Mouse (Mus musculus) thymus, postnatal 0 days (tissue): ENCODE results near the gene Bsx. TPM values are rescaled to one million over a fixed set of nuclear protein-coding genes. Genes with fewer than 3 reads are reported as not detected.

Experiments
- DNase-seq: peaks from one replicate; pipeline ENCODE4 v3.0.0-alpha.2; 2015; ENCODE audit warnings: low spot score
- polyA plus RNA-seq: library from polyadenylated mRNA; unstranded; fragments of >200 nt; fragmentation: Nextera tagmentation; extraction: Ambion mirVana; gene quantifications from 2 replicates; pipeline ENCODE4 v1.2.1, GENCODE M21; 2015

The Bsx gene
- polyA plus RNA-seq, 1 experiment from 2014 or later, result not detected

GRCm38 (mm10) chr9:40889389-40889788, 15.5 kb downstream of the Bsx start:
- no peak for DNase-seq

DNA sequence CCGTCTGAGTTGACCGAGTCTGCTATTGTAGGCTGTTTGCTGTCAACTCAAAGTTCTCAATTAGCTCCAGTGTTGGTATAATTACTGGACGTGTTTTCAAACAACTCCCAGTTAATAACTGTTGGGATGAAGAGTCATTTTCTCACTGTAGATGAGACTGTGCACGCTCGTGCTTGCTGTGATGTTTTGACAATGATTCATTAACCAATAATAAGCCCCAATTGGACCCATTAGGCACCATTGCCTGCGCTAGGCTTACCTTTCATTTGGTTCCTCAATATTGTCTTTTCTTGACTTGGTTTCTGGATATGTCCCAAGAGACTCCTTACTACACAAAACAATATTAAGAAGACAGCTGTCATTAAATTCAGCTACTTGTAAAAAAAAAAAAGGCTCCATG, 18.5 kb downstream of the Bsx start:
- DNase-seq, result no peak

DNA sequence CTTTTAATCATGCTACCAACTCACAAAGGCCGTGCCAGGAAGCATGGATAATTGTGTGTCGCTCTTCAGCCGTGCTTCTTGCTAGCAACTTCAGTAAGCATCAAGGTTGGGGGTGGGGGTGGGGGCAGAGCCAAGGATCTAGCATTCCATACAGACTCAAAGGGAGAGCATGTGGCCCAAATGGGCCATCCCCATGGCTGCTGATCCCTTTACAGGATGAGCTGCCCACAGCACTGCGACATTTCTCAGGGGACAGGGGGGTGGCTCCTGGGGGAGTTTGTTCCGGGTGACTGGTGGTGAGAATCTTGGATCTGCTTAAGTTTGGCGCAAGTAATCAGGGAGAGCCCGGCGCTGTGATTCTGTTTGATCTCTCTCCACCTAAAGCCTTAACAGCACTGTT, 33.5 kb downstream of the Bsx start:
- no peak for DNase-seq

DNA sequence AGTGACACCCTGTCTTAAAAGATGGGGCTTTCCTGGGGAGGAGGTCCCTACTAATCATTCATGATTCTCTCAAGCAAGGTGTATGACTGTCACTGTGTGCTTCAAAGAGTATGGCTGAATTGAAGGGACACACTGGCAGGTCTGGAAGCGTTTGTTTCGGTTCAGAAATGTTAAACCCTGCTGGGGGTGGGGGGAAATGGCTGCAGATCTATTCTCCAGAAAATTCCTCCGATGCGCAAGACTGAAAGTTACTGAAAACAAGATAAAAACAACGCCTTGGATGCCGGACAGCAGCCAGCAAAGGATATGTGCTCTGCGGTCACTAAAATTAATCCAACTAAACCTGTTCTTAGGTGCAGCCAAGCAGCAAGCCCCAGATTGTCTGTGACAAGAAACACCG, 34.5 kb downstream of the Bsx start:
- no peak for DNase-seq

DNA sequence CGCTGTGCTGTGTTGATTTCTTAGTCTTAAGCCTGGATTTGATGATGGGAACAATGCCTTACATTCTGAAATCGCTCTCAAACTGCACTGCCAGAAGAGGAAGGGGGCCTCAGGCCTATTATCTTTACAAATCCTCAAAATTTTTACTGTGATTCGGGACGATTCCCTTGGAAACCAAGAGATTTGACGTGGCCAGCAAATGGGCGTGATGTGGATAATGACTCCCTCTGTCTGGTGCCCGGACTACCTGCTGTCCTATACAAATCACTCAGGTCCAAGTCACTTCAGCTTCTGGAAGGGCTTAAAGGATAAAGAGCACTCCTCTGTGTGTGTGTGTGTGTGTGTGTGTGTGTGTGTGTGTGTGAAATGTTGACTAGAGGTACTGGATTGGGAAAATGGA, 35.0 kb downstream of the Bsx start:
- DNase-seq, result no peak

DNA sequence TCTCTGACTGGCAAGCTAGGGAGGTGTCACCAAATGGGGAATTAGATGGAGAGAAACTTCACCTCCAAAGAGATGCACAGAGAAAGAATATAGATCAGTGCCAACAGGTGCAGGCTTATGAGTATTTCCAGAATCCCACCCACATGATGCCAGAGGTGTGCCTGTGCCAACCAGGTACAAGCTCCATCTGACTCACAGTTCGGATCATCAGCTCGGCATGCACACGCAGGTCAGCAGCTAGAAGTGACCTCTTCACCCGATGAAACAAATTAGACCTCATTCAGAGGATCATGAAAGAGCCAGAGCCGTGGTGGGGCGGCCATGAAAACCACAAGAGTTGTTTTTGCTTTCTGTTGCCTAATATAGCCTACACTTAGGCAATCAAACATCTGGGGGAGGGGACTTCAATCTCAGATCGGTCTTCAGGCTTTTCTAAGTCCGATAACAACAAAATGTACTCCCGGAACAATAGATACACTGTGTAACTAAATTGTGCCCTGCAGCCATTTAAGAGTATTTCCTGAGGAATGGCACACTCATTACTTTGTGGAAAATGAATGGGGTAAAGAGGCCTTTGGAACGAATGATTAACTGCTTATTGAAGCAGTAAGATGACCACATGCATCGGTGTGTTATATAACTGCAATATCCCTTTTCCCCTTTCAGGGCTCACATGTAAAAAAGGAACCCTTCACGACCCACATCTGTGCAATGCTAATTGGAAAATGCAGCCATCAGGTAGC, 44.1 kb downstream of the Bsx start:
- DNase-seq, result no peak

DNA sequence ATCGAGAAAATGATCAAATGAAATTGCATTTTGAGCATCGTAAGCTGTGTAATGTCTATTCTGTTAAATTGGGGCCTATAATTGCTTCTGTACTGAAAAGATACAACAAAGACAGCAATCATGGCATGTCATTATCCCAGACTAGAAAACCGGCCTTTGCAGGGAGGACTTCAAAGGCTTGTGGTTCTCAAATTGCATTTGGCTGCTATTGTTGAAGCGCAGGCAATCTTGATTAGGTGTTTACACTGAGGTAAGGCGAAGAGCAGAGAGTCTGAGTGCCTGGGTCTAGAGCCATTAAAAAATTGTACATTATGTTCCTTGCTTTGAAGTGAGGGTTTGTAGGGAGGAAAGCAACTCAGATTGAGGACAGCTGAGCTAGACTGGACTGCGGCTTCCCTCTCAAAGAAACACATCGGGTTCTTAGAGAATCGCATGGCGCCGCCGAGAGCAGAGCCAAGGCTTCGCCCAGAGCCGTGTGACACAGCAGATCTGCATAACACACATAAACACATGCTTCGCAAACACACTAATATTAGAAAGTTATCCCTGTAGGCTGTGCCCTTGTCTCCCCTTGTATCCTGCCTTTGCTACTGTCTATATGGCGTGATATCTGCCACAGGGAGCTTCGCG, 53.5 kb downstream of the Bsx start:
- no peak for DNase-seq

Other genes with a start within 250 kb of the Bsx start
- not detected in 2 replicates for gene Gm21915, start 203.5 kb upstream of the Bsx start, polyA plus RNA-seq
- 0.74 and 0.75 TPM in 2 replicates for gene Clmp, start 188.2 kb upstream of the Bsx start, polyA plus RNA-seq
- 1,839 and 2,551 TPM in 2 replicates for gene Hspa8, start 73.1 kb upstream of the Bsx start, polyA plus RNA-seq
- gene Jhy, start 90.0 kb downstream of the Bsx start, polyA plus RNA-seq, result 0.18 and 0.20 TPM in 2 replicates
- 0.72 and 0.75 TPM in 2 replicates for gene Crtam, start 130.5 kb downstream of the Bsx start, polyA plus RNA-seq